Mouse (Mus musculus) G1E (cell line): ENCODE measurements around the gene Spint2.

Experiments
- CTCF ChIP-seq: IDR thresholded peaks from 2 replicates; pipeline ENCODE4 v1.5.1; 2012; ENCODE audit warnings: low read depth, low read length, inconsistent platforms, mixed read lengths
- GATA1 ChIP-seq: IDR thresholded peaks from 2 replicates; pipeline ENCODE4 v1.6.1; 2012; ENCODE audit warnings: borderline replicate concordance, low read length, inconsistent platforms, mixed read lengths
- GATA2 ChIP-seq: IDR thresholded peaks from 2 replicates; pipeline ENCODE4 v1.6.1; 2012; ENCODE audit warnings: low read depth, low read length, inconsistent platforms, borderline replicate concordance
- POLR2AphosphoS5 ChIP-seq: IDR thresholded peaks from 2 replicates; pipeline ENCODE4 v1.6.1; 2012; ENCODE audit warnings: low read depth, low read length, inconsistent platforms; ENCODE audit not compliant: insufficient replicate concordance

- TF ChIP-seq GATA1: no peak
- TF ChIP-seq CTCF: no peak
- TF ChIP-seq POLR2AphosphoS5: no peak
- no peak for TF ChIP-seq GATA2
These were observed 70.1 kb downstream of the Spint2 start for GRCm38 (mm10) chr7:29211415-29212198.
